Mouse (Mus musculus) mouse trophoblast stem cell (cell line): ENCODE measurements around the gene Mdm2.

Experiments
- in situ Hi-C, 2 experiments: fragments of 300-500 bp; cut with MseI, MboI; formaldehyde crosslinking; loops; 2 replicates in 1 of 2; 3 replicates in 1 of 2; pipeline ENCODE4 v1.15.1; 2025

Gene Mdm2

GRCm38 (mm10) chr10:117644429-117644748 lies 66.2 kb downstream of the Mdm2 start:
- in situ Hi-C loops: no loop called here

- in situ Hi-C loops: no loop called here
Measured at GRCm38 (mm10) chr10:117643711-117644428, 66.7 kb downstream of the Mdm2 start.

- in situ Hi-C loops: no loop called here
Measured at GRCm38 (mm10) chr10:117643302-117643701, 67.3 kb downstream of the Mdm2 start.

GRCm38 (mm10) chr10:117642491-117643262 lies 67.9 kb downstream of the Mdm2 start:
- in situ Hi-C loops: no loop called here

GRCm38 (mm10) chr10:117642201-117642450 lies 68.4 kb downstream of the Mdm2 start:
- in situ Hi-C loops: no loop called here

- in situ Hi-C loops: no loop called here
Measured at GRCm38 (mm10) chr10:117641400-117642200, 69.0 kb downstream of the Mdm2 start.

GRCm38 (mm10) chr10:117640595-117641078 lies 69.9 kb downstream of the Mdm2 start:
- in situ Hi-C loops: no loop called here

- in situ Hi-C loops: no loop called here
Measured at GRCm38 (mm10) chr10:117639899-117640594, 70.5 kb downstream of the Mdm2 start.

GRCm38 (mm10) chr10:117639221-117639599 lies 71.3 kb downstream of the Mdm2 start:
- in situ Hi-C loops: no loop called here
